Mouse (Mus musculus): Measurements from ENCODE around the gene Kcnt2.

Gene Kcnt2

GRCm38 (mm10) chr1:140531285-140531908 is 285.4 kb downstream of the Kcnt2 start:
- DNase-seq, result no peak

- no peak for DNase-seq
Observed at GRCm38 (mm10) chr1:140534849-140535248, 288.9 kb downstream of the Kcnt2 start.

- DNase-seq, result no peak
Observed at GRCm38 (mm10) chr1:140542066-140542465, 296.1 kb downstream of the Kcnt2 start.

- DNase-seq, result no peak
Observed at GRCm38 (mm10) chr1:140548711-140549110, 302.8 kb downstream of the Kcnt2 start.

- DNase-seq, result no peak
Observed at GRCm38 (mm10) chr1:140560801-140561200, 314.8 kb downstream of the Kcnt2 start.

- DNase-seq, result no peak
Observed at GRCm38 (mm10) chr1:140572141-140572540, 326.2 kb downstream of the Kcnt2 start.

GRCm38 (mm10) chr1:140578607-140579006 is 332.6 kb downstream of the Kcnt2 start:
- DNase-seq, result no peak

GRCm38 (mm10) chr1:140588302-140588701 is 342.3 kb downstream of the Kcnt2 start:
- DNase-seq, result no peak

GRCm38 (mm10) chr1:140608765-140609297 is 362.9 kb downstream of the Kcnt2 start:
- no peak for DNase-seq

- DNase-seq, result no peak
Observed at GRCm38 (mm10) chr1:140613101-140613500, 367.1 kb downstream of the Kcnt2 start.

GRCm38 (mm10) chr1:140614840-140615239 is 368.9 kb downstream of the Kcnt2 start:
- no peak for DNase-seq

- no peak for DNase-seq
Observed at GRCm38 (mm10) chr1:140618164-140618563, 372.2 kb downstream of the Kcnt2 start.

- DNase-seq, result no peak
Observed at GRCm38 (mm10) chr1:140624918-140625317, 379.0 kb downstream of the Kcnt2 start.

- no peak for DNase-seq
Observed at GRCm38 (mm10) chr1:140659607-140660340, 413.8 kb downstream of the Kcnt2 start.

- DNase-seq, result no peak
Observed at GRCm38 (mm10) chr1:140660751-140661403, 414.9 kb downstream of the Kcnt2 start.

- no peak for DNase-seq
Observed at GRCm38 (mm10) chr1:140661404-140661787, 415.4 kb downstream of the Kcnt2 start.

Measured in cerebellum, adult 18-20 months (tissue).